Mouse (Mus musculus): Measurements from ENCODE around the gene Dhx57.
"Not testable (repeated sequence)": the region's sequence is repeated elsewhere in the genome, so short reads cannot be mapped to it uniquely, and the experiment has no call there.

Gene Dhx57

GRCm38 (mm10) chr17:80254421-80254820 is 35.9 kb downstream of the Dhx57 start:
- no peak for DNase-seq (ENCODE audit: low spot score)

DNA sequence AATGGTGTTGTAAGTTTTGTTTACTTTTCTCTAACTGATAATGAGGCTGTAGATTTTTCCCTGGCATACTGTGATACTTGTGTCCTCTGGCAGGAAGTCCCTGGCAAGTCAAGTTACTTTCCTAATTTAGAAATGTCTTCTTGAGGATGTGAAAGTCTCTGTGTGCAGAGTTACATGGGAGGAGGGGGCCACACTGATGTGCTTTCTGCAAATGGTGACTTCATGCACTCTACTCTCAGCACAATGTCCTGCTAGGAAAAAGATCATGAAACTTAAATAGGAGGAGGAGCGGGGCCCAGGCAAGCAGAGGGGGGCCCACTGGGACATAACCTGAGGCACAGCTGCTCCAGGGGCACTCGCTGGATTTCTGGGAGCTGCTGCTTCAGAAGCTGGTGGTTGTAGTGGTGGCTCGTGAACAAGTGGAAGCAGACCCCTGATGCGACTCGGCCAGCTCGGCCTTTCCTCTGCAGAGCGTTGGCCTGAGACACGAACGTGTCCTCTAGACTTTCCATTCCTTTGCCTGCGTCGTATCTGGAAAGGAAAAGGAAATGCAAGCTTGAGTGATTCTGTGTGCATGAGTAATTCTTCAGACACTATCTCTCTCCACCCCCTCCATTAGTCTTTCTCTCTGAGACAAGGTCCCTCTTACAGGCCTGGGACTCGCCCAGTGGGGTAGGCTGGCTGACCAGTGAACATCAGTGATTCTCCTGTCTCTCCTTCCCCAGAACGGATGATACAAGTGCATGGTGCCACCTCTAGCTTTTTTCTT is 37.3 kb downstream of the Dhx57 start:
- DNase-seq (ENCODE audit: low spot score), result no peak

DNA sequence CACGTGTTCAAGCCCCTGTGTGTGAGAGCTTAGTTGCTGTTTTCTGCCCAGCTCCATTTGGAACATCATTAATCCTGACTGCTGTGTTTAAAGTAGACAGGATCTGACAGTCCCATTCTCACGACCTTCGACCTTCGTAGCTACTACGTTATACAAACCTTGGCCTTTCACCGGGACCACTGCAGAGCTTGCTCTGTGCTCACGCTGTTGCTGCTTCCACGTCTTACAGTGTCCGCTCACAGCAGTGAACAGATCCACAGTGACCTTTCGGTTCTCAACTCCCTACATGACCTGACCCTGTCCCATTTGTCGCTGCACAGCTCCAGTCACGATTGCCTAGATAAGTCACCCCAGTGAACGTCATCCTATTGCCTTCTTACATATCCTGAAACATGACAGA is 47.2 kb downstream of the Dhx57 start:
- DNase-seq (ENCODE audit: low spot score), result no peak

DNA sequence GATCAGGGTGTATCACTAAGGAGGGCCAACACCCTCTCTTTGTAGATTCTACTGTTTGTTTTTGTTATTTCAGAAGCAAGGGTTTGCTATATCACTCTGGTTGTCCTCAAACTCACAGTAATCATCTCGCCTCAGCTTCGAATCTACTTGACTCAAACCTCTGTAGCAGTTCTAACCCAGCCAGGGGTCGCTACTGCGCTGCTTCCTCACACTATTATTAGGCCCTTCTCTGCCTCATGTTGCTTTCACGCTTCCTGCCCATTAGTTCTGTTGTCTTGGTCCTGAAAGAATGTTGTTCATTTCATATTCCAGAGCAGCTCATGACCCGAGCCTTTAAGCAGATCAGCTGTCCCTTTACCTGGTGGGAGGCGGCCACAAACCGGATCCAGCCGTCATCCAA is 48.7 kb downstream of the Dhx57 start:
- no peak for DNase-seq (ENCODE audit: low spot score)

DNA sequence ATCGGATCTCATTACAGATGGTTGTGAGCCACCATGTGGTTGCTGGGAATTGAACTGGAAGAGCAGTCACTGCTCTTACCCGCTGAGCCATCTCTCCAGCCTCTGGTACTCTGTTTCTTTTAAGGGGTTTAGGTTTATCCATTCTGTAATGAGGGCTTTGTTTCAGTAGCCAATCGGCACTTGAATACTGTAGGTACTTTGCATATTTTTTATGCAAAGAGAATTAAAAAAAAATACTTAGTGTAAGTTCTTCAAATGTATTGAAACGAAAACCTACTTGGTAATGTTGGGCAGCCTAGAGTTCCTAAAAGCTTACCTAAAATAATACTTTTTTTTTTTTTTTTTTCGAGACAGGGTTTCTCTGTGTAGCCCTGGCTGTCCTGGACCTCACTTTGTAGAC is 52.8 kb downstream of the Dhx57 start:
- DNase-seq (ENCODE audit: low spot score), result no peak

GRCm38 (mm10) chr17:80236805-80237204 is 53.5 kb downstream of the Dhx57 start:
- DNase-seq (ENCODE audit: low spot score), result no peak

DNA sequence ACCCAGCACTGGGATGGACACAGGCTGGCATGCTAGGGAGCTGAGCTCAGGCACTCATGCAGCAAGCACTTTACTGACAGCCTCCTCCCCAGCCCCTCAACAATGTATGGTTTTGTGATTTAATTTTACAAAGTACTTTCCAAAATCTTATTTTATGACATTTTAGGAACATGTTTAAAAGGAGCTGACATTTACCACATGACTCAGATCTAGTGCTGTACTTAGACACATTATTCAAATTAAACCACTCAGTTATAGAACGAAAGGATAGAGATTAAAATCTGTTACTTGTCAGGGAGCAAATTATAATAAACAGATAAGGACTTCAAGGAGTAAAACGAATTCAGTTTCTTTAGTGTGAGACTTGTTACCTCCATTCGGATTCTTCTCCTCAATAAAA is 54.8 kb downstream of the Dhx57 start:
- no peak for DNase-seq (ENCODE audit: low spot score)

DNA sequence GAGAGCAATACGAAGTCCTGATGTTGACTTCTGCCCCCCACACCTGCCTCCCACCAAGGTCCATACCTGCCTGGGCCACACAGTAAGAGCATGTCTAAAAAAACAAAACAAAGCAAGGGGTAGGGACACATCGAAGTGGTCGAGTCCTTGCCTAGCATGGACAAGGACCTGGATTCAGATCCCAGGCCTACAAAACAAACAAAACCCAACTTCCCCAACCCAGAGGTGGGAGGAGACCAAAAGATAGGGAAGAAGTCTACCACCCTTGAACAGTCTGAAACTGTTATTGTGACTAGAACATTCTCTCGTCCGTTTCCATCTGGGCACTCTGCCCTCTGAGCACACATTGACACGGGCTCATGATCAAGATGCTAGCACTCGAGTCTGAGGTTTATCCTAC is 55.9 kb downstream of the Dhx57 start:
- DNase-seq (ENCODE audit: low spot score), result no peak

GRCm38 (mm10) chr17:80233844-80234243 is 56.4 kb downstream of the Dhx57 start:
- DNase-seq (ENCODE audit: low spot score), result no peak

DNA sequence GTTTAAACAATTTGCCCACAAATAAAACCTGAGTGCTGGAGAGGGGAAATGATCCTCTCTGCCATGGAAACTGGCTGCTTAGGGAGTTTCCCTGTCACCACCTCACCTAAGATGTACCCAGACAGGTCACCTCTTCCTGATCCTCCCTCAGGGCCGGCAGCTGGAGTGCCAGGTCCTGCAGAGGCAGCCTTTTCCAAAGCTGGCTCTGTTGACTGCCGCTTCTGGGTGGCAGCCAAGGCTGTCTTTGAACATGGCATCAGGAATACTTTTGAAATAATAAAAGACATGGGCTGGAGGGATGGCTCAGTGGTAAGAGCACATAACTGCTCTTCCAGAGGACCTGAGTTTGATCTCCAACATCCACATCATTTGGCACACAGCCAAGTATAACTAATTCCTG is 60.9 kb downstream of the Dhx57 start:
- DNase-seq (ENCODE audit: low spot score), result no peak

DNA sequence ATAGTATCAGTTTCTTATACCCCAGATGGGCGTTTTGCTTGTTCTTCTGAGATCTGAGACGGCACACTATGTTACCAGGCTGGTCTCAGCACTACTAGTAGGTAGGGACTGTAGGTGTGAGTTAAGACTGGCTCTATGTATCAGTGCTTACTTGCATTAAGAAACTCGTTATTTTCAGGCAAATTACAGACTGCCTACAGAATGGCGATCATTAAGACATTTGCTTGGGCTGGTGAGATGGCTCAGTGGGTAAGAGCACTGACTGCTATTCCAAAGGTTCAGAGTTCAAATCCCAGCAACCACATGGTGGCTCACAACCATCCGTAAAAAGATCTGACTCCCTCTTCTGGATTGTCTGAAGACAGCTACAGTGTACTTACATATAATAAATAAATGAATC is 65.1 kb downstream of the Dhx57 start:
- DNase-seq (ENCODE audit: low spot score), result not testable (repeated sequence)

- DNase-seq (ENCODE audit: low spot score), result peak; percentile 93
Measured at GRCm38 (mm10) chr17:80224326-80225116, 65.8 kb downstream of the Dhx57 start, which contains the start of gene Gemin6. Gemin6 (plus strand) TSS chr17:80224441.

GRCm38 (mm10) chr17:80223829-80224228 is 66.4 kb downstream of the Dhx57 start:
- no peak for DNase-seq (ENCODE audit: low spot score)

DNA sequence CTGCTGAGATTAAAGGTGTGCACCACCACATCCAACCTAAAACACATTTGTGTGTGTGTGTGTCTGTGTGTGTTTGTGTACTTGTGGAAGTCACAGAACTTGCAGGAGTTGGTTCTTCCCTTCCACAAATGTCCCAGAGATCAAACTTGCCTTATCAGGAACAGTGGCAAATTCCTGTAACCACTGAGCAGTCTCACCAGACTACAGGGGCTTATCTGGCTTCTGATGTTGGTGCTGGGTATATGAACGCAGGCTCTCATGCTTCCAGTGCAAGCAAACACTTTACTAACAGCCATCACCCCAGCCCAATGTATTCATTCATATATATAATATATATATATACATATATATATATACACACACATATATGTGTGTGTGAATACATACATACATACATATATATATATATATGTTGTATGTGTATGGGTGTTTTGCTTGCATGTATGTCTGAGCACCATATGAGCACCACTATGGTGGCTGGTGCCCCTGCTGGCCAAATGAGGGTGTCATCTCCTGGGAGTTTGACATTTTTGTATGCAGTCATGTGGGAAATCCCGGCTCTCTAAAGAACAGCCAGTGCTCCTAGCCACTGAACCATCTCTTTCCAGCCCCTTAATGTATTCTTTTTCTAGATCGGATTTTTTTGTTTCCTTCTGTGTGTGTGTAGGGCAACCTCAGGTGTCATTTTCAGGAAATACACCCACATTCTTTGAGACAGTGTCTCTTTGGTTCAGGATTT is 68.2 kb downstream of the Dhx57 start:
- DNase-seq (ENCODE audit: low spot score), result peak; percentile 55

DNA sequence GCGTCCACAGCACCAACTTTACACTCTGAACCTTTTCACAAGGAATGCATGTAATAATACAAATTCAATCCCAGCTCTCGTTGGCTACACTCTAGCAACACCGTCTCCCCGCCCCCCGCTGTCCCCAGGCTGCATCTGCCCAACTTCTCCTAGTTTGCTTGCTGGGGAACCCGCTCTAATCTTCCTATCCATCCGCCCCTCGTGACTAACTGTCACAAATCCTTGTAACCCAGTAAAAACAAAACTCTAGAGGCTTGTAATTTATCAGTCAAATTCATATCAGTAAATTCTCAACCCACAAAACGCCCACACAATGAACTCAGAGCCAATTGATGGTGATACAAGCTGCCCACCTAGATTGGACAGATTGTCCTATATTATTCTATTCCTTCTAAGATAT is 69.1 kb downstream of the Dhx57 start:
- no peak for DNase-seq (ENCODE audit: low spot score)

- DNase-seq (ENCODE audit: low spot score), result no peak
Measured at GRCm38 (mm10) chr17:80220131-80220530, 70.1 kb downstream of the Dhx57 start.

DNA sequence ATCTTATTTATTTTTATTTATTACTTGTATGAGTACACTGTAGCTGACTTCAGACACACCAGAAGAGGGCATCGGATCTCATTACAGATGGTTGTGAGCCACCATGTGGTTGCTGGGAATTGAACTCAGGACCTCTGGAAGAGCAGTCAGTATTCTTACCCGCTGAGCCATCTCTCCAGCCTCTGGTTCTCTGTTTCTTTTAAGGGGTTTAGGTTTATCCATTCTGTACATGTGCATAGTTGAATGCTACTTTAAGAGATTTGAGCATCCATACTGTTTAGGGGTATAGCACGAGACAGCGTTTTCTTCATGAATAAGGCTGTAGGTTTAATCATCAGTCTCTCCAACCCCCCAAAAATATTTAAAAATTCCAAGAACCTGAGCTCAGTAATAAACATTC is 76.3 kb downstream of the Dhx57 start:
- DNase-seq (ENCODE audit: low spot score), result not testable (repeated sequence)

DNA sequence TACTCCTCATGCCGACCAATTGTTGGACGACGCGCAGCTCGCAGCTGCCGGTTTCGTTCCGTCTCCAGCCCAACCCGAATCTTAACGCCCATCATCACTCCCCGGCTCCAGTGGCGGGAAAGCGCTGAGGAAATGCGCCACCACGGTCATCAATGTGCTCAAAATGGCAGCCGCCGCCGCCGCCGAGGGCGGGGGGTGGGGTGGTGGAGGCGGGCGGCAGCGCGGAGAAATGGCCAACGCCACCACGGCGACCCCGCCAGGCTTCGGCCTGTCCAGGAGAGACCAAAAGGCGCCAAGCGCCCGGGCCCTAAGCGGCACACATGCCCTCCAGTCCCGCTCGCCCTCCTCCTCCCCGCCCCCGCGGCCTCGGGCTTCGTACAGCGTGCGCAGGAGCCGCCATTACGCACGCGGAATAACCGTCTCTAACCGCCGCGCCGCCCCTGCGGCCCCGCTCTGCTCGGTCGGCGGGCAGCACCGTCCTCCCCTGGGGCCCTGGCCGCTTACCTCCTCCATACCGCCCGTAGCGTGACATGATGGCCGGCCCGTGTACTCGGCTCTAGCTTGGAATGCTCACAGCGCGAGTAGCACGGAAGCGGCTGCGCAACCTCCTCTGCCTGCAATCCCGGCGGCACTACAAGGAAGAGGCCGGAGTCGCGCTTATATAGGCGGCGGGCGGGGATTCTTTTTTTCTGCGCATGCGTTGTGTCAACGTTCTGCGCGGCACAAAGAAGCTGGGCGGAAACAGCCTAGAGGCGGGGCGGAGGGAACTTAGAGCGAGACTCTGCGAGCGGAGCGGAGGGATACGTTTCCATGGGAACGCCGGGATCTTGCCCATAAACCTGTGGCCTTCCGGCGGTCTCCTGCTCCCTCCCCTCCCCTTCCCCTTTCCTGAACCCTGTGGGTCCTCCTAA is 83.3 kb downstream of the Dhx57 start, which contains the start of the genes Srsf7 and Ttc39d:
Gene Srsf7 (minus strand): TSS at position 637 of the 911 bp plus-strand sequence.
Gene Ttc39d (plus strand): TSS at position 790 of the 911 bp plus-strand sequence.
- DNase-seq (ENCODE audit: low spot score), result peak; percentile 100

- DNase-seq (ENCODE audit: low spot score), result peak; percentile 65
Measured at GRCm38 (mm10) chr17:80206301-80206670, 84.0 kb downstream of the Dhx57 start.

DNA sequence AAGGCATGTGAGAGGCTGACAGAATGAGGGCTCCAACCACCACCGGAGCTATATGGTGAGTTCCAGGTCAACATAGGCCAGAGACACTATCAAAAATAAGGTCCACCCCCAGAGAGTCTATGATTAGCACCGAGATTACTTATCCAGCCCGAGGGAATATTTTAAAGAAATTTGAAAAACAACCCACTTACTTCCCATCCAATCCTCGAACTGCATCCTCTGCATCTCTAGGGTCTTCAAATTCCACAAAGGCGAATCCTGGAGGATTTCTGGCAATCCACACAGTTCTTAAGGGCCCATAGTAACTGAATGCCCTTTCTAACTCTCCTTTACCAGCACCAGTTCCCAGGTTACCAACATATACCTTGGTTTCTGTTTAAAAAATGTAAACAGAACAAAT is 84.6 kb downstream of the Dhx57 start:
- DNase-seq (ENCODE audit: low spot score), result no peak

GRCm38 (mm10) chr17:80199160-80199778 is 91.0 kb downstream of the Dhx57 start:
- no peak for DNase-seq (ENCODE audit: low spot score)
